Mouse (Mus musculus): Measurements from ENCODE around the gene Iqsec2. TPM values are rescaled to one million over a fixed set of nuclear protein-coding genes. Genes with fewer than 3 reads are reported as not detected.

Gene Iqsec2
- polyA plus RNA-seq, 1 experiment from 2014 or later: 23.6 TPM

DNA sequence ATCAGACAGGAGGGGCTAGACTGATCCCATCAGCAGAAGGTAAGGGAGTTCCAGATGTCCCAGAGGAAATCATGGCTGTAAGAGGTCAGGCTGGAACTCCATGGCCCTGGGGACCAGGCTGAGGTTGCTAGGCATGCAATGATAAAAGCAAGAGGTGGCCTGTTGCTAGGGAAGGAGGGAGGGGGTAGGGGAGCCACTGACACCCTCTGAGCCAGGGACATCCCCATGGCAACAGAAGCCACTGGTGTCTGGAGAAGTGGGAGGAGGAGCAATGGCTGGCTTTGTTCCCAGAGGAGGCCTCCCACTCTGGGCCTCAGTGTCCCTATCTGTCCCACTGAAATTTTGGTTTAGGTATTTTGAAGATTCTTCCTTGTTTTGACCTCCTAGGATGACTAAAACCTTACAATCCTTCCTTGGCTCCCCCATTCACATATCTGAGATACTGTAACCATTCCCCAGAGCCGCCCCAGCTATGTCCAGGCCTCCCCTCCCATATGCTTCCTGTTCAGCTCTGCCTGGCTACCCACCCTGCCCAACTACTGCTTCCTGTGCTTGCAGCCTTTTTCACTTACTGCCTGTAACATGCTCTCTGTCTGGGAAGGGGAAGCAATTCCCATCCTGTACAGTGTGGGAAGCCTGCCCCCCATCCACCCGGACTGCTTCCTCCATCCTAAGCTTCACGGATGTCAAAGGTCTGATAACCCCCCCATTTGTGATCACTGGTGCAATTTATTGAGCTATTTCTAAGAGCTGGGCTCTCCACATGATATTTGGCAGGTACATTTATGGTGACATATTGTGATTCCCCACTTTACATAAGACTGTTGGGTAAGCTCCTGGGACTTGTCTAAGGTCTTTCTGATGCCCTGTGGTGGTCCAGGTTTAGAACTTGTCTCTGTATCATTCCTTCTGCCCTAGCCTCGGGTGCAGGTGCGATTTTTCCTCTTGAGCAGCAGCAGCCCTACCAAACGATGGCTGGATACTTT lies 27.3 kb downstream of the Iqsec2 start:
- no peak overlapping the region for H3K4me3 ChIP-seq (ENCODE audit: low read depth, low read length)
- H3K27me3 ChIP-seq (ENCODE audit: control insufficient read depth, insufficient read depth, low read length): peaks cover 32% of the 10 kb centered on the region
- peak; percentile 77 for ATAC-seq (replicated peaks; ENCODE audit: insufficient number of reproducible peaks, low FRiP score, low TSS enrichment)
- peaks cover 14% of the 10 kb centered on the region; the same call in 1 of the 2 replicates for H3K4me1 ChIP-seq (ENCODE audit: control insufficient read depth, insufficient read depth, low read length)
- 66% methylated on average over 6 of the region's 6 CpGs for WGBS (ENCODE audit: insufficient replicate concordance)
- H3K4me2 ChIP-seq: no peak overlapping the region
- no peaks in the 10 kb centered on the region for H3K9me3 ChIP-seq (replicated peaks; ENCODE audit: control insufficient read depth, low read length)
- H3K36me3 ChIP-seq (ENCODE audit: control insufficient read depth, insufficient read depth, low read length): no peaks in the 10 kb centered on the region
- peak overlapping the region; percentile 62 for H3K27ac ChIP-seq (ENCODE audit: low read depth, low read length)
- no peak overlapping the region for H3K9ac ChIP-seq (ENCODE audit: low read depth, low read length)

DNA sequence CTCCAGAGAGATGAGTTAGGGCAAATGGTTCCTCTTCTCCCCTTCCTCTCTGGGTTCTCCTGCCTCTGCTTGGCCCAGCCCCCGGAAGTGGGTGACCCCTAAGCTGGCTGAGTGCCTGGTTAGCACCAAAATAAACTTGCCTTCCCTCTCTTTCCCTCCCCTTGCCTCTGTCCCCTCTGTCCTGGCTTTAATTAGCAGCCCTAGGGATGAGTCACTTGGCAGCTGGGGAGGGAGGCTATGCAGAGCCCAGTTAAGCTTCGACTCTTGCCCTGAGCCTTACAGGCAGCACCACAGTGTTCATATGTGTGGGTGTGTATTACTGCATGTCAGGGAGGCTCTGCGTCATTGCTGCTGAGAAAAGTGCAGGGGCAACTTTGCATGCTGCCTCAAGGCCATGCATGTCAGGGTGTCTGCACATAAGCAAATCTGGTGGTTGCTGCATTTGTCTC lies 28.4 kb downstream of the Iqsec2 start:
- H3K36me3 ChIP-seq (ENCODE audit: control insufficient read depth, insufficient read depth, low read length): no peaks in the 10 kb centered on the region
- no peak overlapping the region for H3K9ac ChIP-seq (ENCODE audit: low read depth, low read length)
- H3K4me3 ChIP-seq (ENCODE audit: low read depth, low read length): no peak overlapping the region
- 25% methylated on average over 3 of the region's 3 CpGs for WGBS (ENCODE audit: insufficient replicate concordance)
- peak overlapping the region; percentile 68 for H3K27ac ChIP-seq (ENCODE audit: low read depth, low read length)
- ATAC-seq (replicated peaks; ENCODE audit: insufficient number of reproducible peaks, low FRiP score, low TSS enrichment): peak; percentile 59; the same call in 1 of the 2 replicates
- H3K27me3 ChIP-seq (ENCODE audit: control insufficient read depth, insufficient read depth, low read length): peaks cover 22% of the 10 kb centered on the region
- H3K9me3 ChIP-seq (replicated peaks; ENCODE audit: control insufficient read depth, low read length): no peaks in the 10 kb centered on the region
- H3K4me1 ChIP-seq (ENCODE audit: control insufficient read depth, insufficient read depth, low read length): peaks cover 14% of the 10 kb centered on the region; the same call in 1 of the 2 replicates
- peak overlapping the region; percentile 22; the same call in 1 of the 2 replicates for H3K4me2 ChIP-seq

DNA sequence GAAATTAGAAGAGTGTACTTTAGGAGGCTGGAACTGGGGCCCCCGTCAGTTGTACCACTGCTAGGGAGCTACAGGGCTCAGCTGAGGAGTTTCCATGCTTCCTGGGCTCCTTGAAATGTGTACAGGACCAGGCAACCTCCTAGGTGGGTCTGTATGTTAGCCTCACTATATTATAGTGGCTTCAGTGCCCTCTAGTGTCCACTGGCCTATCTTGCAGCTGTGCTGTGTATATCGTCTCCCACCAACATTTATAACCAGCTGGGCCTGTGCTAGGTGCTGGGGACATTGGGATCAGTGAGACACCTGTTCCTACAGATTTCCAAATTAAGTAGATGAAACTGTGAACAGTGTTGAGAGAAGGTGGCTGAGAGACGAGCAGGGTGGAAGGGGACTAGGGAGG lies 31.2 kb downstream of the Iqsec2 start:
- Histone ChIP-seq H3K27ac (ENCODE audit: low read depth, low read length) (no peak overlapping the region), H3K9me3 (replicated peaks; ENCODE audit: control insufficient read depth, low read length) (no peaks in the 10 kb centered on the region), H3K4me2 (no peak overlapping the region), H3K9ac (ENCODE audit: low read depth, low read length) (no peak overlapping the region), H3K4me3 (ENCODE audit: low read depth, low read length) (no peak overlapping the region), H3K27me3 (ENCODE audit: control insufficient read depth, insufficient read depth, low read length) (peaks cover 24% of the 10 kb centered on the region), H3K36me3 (ENCODE audit: control insufficient read depth, insufficient read depth, low read length) (no peaks in the 10 kb centered on the region), H3K4me1 (ENCODE audit: control insufficient read depth, insufficient read depth, low read length) (peaks cover 14% of the 10 kb centered on the region; the same call in 1 of the 2 replicates)
- WGBS (ENCODE audit: insufficient replicate concordance): 28% methylated on average over 3 of the region's 3 CpGs
- no peak for ATAC-seq (replicated peaks; ENCODE audit: insufficient number of reproducible peaks, low FRiP score, low TSS enrichment)

DNA sequence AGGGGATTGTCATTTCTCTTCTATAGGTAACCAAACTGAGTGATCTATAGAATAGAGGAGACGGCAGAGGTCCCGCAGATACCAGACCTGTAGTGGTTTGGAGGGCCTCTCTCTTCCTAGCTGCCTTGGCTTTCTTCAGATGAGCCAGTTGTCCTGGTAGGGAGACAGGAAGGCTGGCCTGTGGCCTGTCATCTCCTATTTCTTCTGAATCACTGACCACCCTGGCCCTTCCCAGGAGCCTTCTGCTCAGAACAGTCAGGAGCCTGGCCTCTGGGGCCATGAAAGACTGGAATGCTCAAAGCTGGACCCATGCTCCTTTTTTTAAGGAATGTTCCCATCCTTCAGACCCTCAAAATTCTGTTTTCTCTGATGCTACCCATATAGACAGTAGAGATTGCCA lies 33.8 kb downstream of the Iqsec2 start:
- Histone ChIP-seq H3K9ac (ENCODE audit: low read depth, low read length) (no peak overlapping the region), H3K27me3 (ENCODE audit: control insufficient read depth, insufficient read depth, low read length) (peaks cover 17% of the 10 kb centered on the region; the same call in 1 of the 2 replicates)
- 88% methylated on average over 2 of the region's 2 CpGs for WGBS (ENCODE audit: insufficient replicate concordance)

DNA sequence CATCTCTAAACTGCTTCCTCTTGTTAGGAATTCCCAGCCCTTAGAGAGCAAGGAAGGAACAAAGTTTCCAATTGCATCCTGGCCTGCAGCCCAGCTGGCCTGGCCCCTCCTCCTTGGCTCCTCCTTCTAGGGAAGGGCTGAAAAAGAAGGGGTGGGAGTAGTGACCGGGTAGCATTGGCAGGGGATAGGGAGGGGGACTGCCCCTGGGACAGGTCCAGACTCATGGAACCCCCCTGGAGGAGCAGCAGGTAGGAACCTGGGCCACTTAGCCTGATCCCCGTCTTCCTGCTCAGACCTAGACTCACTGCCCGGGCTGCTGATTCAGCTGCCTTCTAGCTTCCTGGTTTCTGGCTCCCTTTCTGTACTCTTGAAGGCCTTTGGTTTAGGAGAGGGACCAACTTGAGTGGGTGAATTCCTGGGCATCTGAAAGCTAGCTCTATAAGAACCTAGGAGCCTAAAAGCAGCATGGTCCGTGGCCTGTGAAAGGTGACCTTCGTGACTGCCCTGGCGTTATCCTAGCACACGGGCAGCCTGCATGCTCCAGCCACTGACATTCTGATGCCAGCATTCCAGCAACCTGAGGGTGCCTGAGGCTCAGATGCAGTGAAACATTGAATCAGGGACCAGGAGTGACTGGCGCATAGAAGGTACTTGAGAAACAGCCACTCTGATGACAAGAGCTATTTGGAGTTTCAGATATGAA lies 34.9 kb downstream of the Iqsec2 start:
- 52% methylated on average over 8 of the region's 8 CpGs for WGBS (ENCODE audit: insufficient replicate concordance)
- peak; percentile 75 for ATAC-seq (replicated peaks; ENCODE audit: insufficient number of reproducible peaks, low FRiP score, low TSS enrichment)
- H3K9me3 ChIP-seq (replicated peaks; ENCODE audit: control insufficient read depth, low read length): no peaks in the 10 kb centered on the region
- H3K4me1 ChIP-seq (ENCODE audit: control insufficient read depth, insufficient read depth, low read length): no peaks in the 10 kb centered on the region
- no peaks in the 10 kb centered on the region for H3K36me3 ChIP-seq (ENCODE audit: control insufficient read depth, insufficient read depth, low read length)
- peak overlapping the region; percentile 13; the same call in 1 of the 2 replicates for H3K4me3 ChIP-seq (ENCODE audit: low read depth, low read length)
- no peak overlapping the region; the same call in 1 of the 2 replicates for H3K9ac ChIP-seq (ENCODE audit: low read depth, low read length)
- 0 out of 2 replicates have a peak overlapping the region, but pooled peaks have one; percentile 24 for H3K27ac ChIP-seq (ENCODE audit: low read depth, low read length)
- H3K4me2 ChIP-seq: peak overlapping the region; percentile 55
- peaks cover 17% of the 10 kb centered on the region; the same call in 1 of the 2 replicates for H3K27me3 ChIP-seq (ENCODE audit: control insufficient read depth, insufficient read depth, low read length)

More for the DNA sequence above, 33.8 kb downstream of the Iqsec2 start:
- Histone ChIP-seq H3K4me1 (ENCODE audit: control insufficient read depth, insufficient read depth, low read length) (0 out of 2 replicates have a peak, but pooled peaks cover 2% of the 10 kb centered on the region), H3K27ac (ENCODE audit: low read depth, low read length) (no peak overlapping the region), H3K4me3 (ENCODE audit: low read depth, low read length) (no peak overlapping the region), H3K36me3 (ENCODE audit: control insufficient read depth, insufficient read depth, low read length) (no peaks in the 10 kb centered on the region), H3K4me2 (no peak overlapping the region), H3K9me3 (replicated peaks; ENCODE audit: control insufficient read depth, low read length) (no peaks in the 10 kb centered on the region)
- no peak for ATAC-seq (replicated peaks; ENCODE audit: insufficient number of reproducible peaks, low FRiP score, low TSS enrichment)

DNA sequence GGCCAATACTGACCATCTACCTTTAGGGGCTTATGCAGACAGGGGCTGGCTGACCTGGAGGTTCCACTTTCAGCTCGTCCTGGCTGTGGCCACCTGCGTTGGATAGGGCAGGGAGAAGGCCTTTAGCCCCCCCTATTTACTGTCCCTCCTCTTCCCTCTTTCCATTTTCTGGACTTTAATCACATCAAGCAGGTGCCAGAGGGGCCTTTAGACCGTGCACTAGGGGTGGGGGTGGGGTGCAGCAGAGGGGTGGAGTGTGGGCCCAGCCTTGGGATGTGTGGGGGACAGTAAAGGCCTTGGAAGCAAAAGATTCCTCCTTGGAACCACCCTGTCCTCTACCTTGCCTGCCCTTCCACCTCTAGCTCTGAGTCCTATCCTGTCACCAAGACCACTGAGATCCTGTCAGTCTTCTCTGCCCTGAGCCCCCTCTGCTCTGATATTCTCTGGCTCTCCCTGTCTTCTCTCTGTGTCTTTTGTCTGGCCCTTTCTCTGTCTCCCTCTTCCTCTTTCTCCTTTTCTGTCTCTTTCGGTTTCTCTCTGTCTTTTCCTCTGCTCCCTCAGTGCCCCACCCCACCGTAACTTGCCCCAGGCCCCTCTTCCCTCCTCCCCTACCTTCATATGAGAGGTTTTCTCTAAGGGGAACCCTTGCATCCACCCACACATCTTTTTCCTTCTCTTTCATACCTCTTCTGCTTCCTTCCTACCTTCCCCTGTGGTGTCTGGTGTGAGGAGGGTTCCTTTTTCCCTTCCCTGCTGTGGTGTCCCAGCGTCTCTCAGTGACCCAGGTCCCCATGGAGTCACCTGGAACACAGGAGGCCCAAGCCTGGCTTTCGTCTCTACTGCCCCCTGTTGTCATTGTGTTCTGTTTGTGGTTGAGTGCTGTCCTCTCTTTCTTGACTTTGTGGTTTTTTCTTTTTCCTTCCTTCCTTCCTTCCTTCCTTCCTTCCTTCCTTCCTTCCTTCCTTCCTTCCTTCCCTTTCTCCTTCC lies 35.9 kb downstream of the Iqsec2 start:
- H3K4me2 ChIP-seq: peak overlapping the region; percentile 55
- H3K4me3 ChIP-seq (ENCODE audit: low read depth, low read length): no peak overlapping the region
- WGBS (ENCODE audit: insufficient replicate concordance): 61% methylated on average over 7 of the region's 7 CpGs
- H3K4me1 ChIP-seq (ENCODE audit: control insufficient read depth, insufficient read depth, low read length): no peaks in the 10 kb centered on the region
- no peak overlapping the region for H3K27ac ChIP-seq (ENCODE audit: low read depth, low read length)
- no peaks in the 10 kb centered on the region for H3K9me3 ChIP-seq (replicated peaks; ENCODE audit: control insufficient read depth, low read length)
- H3K27me3 ChIP-seq (ENCODE audit: control insufficient read depth, insufficient read depth, low read length): peaks cover 14% of the 10 kb centered on the region; the same call in 1 of the 2 replicates
- H3K9ac ChIP-seq (ENCODE audit: low read depth, low read length): no peak overlapping the region
- H3K36me3 ChIP-seq (ENCODE audit: control insufficient read depth, insufficient read depth, low read length): no peaks in the 10 kb centered on the region
- no peak for ATAC-seq (replicated peaks; ENCODE audit: insufficient number of reproducible peaks, low FRiP score, low TSS enrichment)

DNA sequence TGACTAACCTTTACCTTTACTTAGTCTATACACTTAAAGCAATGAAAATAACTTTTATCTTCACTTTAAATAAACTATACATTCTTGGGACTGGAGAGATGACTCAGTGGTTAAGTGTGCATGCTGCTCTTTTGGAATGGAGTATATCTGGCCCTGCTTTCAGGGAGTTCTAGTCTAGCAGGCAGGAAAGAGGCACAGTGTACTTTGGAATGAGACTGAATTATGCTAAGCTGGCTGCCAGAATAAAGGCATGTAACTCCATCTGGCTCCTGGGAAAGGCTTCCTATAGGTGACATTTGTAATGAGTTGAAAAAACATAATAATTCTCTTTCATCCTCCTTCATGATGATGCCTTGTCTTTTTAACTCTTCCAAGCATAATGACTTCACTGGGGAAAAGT lies 43.1 kb downstream of the Iqsec2 start:
- H3K9ac ChIP-seq (ENCODE audit: low read depth, low read length): no peak overlapping the region
- ATAC-seq (replicated peaks; ENCODE audit: insufficient number of reproducible peaks, low FRiP score, low TSS enrichment): no peak
- H3K4me1 ChIP-seq (ENCODE audit: control insufficient read depth, insufficient read depth, low read length): no peaks in the 10 kb centered on the region
- H3K27me3 ChIP-seq (ENCODE audit: control insufficient read depth, insufficient read depth, low read length): peaks cover 22% of the 10 kb centered on the region
- no peaks in the 10 kb centered on the region for H3K36me3 ChIP-seq (ENCODE audit: control insufficient read depth, insufficient read depth, low read length)
- no peak overlapping the region for H3K4me3 ChIP-seq (ENCODE audit: low read depth, low read length)
- no peak overlapping the region for H3K27ac ChIP-seq (ENCODE audit: low read depth, low read length)
- H3K9me3 ChIP-seq (replicated peaks; ENCODE audit: control insufficient read depth, low read length): no peaks in the 10 kb centered on the region
- H3K4me2 ChIP-seq: no peak overlapping the region

Measured in heart, embryonic 11.5 days (tissue).